Mouse (Mus musculus) left cerebral cortex, postnatal 36 days (tissue): ENCODE measurements at regions not wholly inside any gene's neighbourhood (a gene's known extent, or its start where the extent isn't known, plus 50 kb on each side); places are given as distances from the start of the nearest gene placed in this dataset.
"Not testable (repeated sequence)": the region's sequence is repeated elsewhere in the genome, so short reads cannot be mapped to it uniquely, and the experiment has no call there.

Source experiments
- DNase-seq, 2 experiments: peaks; one replicate each; pipeline ENCODE4 v3.0.0; 2021 to 2022; ENCODE audit warnings: low spot score in 2 of 2, mixed read lengths in 1 of 2
- intact Hi-C: fragments of 180-260 bp; cut with DNase I; formaldehyde crosslinking; loops from one replicate; pipeline ENCODE4 v1.15.1; 2025

- intact Hi-C loops: no loop called here
- DNase-seq: no peak
Observed at GRCm38 (mm10) chr14:48762691-48763090, 89.1 kb upstream of the Otx2 start.

DNA sequence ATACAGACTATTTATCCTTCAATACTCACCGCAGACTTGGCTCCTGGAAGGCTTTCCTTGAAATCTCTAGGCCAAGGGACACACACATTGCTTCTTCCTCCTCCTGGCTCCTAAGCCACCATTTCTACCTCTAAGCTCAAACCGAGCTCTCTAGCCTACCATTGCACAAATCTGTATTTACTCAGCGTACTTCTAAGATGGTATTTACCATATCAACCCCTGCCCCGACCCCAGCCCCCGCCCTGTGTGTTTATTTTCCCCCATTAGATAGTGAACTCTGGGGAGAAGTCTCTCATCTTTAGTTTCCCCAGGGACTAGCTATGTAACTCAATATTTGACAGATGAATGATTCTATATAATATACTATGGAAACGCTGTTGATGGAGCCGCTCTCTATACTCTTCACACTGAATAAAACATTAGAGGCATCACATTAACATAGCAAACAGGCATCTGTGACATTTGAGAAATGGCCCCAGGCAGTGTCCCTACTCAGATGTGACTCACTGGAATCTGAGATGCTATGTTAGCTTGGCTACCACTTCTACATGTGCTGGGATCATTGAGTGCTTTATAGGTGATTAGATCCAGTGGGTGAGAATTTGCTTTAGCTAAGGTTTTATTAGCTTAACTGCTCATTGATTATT, 87.5 kb upstream of the Otx2 start:
- intact Hi-C loops: no loop called here
- DNase-seq: no peak

DNA sequence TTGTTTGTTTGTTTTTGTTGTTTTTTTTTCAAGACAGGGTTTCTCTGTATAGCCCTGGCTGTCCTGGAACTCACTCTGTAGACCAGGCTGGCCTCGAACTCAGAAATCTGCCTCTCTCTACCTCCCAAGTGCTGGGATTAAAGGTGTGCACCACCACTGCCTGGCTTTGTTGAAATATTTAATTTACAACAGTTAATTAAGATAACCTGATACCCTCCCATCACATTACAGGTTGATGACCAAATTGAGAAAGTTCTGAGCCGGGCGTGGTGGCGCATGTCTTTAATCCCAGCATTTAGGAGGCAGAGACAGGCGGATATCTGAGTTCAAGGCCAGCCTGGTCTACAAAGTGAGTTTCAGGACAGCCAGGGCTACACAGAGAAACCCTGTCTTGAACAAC, 81.5 kb upstream of the Otx2 start:
- DNase-seq, intact Hi-C loops: not testable (repeated sequence)

DNA sequence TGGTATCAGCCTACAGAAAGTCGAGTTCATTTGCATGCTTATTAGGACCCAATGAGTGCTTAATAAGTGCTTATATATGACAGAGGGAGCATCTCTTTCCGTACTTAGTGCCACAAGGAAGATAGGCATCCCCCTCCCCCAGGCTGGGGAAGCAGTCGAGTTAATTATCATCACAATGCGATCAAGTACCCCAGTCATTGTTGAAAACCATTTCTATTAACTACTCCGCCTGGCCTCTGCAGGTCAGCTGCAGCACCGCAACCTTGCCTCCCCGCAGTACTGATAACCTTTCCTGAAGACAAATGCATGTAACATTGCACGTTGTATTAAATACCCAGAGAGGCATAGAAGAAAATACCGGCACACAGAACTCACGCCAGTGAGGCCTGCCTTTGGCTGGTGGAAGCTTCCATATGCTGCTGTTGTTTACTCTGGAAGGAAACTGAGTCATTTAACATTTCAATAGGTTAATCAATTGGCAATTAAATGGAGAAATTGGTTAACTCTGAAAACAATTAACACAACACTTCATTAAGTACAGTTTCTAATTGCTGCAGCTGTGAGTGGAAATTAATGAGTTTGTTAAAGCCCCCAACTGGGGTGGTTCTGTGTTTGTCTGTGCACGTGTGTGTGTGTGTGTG, 80.6 kb upstream of the Otx2 start:
- no peak for DNase-seq

GRCm38 (mm10) chr14:48753517-48754079, 80.0 kb upstream of the Otx2 start:
- DNase-seq: no peak
- intact Hi-C loops: no loop called here

More for the DNA sequence above, 80.6 kb upstream of the Otx2 start:
- intact Hi-C loops: no loop called here

DNA sequence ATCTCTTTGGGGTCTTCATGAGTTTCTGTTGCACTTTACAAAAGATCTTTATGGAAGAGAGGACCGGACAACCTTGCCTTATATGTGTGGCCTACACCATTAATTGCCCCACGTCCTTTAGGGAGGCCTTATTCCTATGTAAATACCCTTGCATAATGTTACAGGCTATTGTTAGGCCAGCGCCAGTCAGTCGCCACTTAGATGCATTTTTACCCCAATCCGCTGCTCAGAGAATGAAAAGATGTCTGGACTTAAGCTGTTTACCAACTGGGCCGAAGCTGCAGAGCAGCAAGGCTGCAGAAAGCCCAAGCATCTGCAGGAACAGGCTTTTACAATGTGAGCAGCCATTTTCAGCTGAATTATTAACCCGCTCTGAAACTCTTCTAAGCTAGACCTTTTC, 79.5 kb upstream of the Otx2 start:
- DNase-seq: no peak
- intact Hi-C loops: no loop called here

- intact Hi-C loops: no loop called here
- no peak for DNase-seq
Observed at GRCm38 (mm10) chr14:48752579-48752905, 78.9 kb upstream of the Otx2 start.

DNA sequence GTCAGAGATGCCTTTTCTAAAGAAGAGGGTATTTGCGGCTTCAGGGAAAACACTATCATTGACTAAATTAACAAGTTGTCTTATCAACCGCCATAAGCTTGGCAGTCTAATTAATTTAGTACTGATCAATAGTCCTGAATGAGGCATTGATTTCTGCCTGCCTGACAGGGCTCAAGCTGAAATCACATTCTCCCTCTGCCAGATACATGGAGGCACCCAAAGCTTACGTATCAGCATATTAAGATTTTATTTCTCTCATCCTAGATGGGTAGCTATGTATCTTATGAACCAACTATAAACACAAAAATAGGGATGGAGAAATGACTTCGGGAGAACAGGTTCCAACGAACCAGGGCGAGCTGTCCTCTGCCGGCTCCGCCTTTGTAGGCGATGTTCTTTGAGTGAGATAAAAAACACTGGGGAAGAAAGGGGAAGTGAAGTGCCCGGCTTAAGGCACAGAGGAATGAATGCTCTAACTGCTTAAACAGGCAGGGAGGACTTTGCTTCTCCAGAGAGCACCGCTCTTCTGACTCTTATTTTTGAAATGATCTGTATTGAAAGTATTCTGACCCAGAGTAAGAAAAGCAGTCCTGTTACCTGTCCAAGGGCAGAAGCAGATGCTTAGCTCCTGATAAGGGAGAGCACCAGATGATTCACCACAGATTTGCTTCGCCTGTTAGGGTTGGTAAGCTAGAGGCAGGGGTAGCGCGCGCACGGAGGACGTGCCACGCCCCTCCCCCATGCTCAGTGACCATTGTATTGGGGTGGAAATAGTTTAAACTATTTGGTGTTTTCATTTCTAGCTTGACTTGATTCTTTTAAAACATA, 78.3 kb upstream of the Otx2 start:
- no peak for DNase-seq
- intact Hi-C loops: no loop called here

DNA sequence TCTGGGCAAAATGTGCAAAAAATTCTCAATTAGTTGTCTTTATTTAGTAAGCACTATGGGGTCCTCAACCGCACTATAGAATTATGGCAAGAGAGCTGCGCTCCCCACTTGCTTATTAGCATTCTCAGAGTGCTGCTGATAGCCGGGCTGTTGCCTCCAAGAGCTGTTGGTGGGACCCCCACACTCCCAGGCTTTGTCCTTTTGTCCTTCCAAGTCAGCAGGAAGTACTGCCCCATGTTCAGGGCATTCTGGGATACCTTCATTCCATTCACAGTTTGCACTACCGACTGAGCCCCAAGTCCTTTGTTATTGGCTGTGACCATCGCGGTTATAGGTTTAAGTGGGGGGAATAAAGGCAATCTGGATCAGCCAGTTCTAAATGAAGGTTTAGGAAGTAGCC, 77.4 kb upstream of the Otx2 start:
- intact Hi-C loops: no loop called here
- no peak for DNase-seq

- no peak for DNase-seq
- intact Hi-C loops: no loop called here
Observed at GRCm38 (mm10) chr14:48748976-48749375, 75.4 kb upstream of the Otx2 start.

- DNase-seq: no peak
- intact Hi-C loops: no loop called here
Observed at GRCm38 (mm10) chr14:48747936-48748335, 74.3 kb upstream of the Otx2 start.

- no peak for DNase-seq
- intact Hi-C loops: no loop called here
Observed at GRCm38 (mm10) chr14:48740942-48741602, 67.5 kb upstream of the Otx2 start.

- intact Hi-C loops: loop anchor here (5.0 kb wide), 1 partner anchor 82 kb away; no protein-coding TSS in a partner anchor
- no peak for DNase-seq
Observed at GRCm38 (mm10) chr14:48739121-48739520, 65.5 kb upstream of the Otx2 start.

DNA sequence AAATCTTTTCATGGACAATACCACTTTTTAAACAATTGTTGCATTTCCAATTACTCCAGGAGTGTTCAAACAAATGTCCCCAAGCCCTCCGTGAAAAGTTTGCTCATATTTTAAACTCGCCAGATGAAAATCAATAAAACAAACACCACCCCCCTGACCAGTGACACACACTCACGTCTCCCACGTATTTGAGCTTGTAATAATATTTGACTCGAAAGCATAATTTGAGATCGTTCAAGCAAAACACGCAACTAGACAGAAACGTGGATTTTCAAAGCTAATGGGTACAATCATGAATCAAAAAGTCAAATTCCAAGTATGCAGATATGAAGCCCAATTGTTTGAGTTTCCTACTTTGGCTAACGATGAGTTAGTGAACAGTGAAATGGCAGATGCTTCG, 65.0 kb upstream of the Otx2 start:
- no peak for DNase-seq
- intact Hi-C loops: loop anchor here (5.0 kb wide), 1 partner anchor 81 kb away; no protein-coding TSS in a partner anchor

DNA sequence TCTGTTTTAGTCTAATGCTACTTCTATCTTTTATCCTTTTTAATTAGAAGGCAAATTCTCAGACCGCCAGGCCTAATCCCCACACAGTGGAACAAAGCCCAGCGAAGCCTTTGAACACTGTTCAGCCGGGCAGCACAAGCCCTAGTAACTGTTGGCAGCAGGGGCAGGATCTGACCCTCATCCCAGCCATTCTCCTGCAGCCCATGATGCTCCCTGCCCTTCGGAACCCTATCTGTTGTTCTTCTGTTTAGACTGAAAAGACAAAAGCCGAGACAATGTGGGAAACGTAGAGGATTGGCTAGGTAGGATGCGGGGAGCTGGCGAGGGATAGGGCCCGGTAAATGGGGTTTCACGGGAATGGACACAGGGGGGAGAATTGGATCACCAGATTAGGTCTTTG, 64.6 kb upstream of the Otx2 start:
- intact Hi-C loops: loop anchor here (5.0 kb wide), 1 partner anchor 81 kb away; no protein-coding TSS in a partner anchor

GRCm38 (mm10) chr14:48736969-48737860, 63.6 kb upstream of the Otx2 start:
- DNase-seq: no peak
- intact Hi-C loops: loop anchor here (5.0 kb wide), 1 partner anchor 80 kb away; no protein-coding TSS in a partner anchor

More for the DNA sequence above, 64.6 kb upstream of the Otx2 start:
- DNase-seq: no peak

DNA sequence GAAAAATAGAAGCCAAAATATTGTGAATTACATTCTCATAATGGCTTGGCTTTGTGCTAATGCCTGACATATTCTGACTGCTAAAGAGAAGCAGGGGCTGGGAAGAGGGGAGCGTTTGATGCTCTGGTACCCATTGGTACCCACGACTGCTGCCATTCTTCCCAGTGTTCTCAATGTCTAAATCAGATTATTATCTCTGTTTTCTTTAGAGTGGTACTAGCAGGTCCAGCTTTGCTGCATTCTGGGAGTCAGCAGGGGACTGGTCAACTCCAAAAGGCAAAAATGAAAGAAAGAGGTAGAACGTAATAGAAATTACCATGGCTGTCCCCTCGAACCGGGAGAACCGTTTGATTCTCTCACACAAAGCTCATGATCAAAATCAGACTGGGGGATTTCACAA, 62.6 kb upstream of the Otx2 start:
- DNase-seq: no peak
- intact Hi-C loops: loop anchor here (5.0 kb wide), 1 partner anchor 79 kb away; no protein-coding TSS in a partner anchor

- no peak for DNase-seq
- intact Hi-C loops: no loop called here
Observed at GRCm38 (mm10) chr14:48729996-48730395, 56.4 kb upstream of the Otx2 start.
